Mouse (Mus musculus): ENCODE data around the gene Fam133b.

Gene Fam133b

GRCm38 (mm10) chr5:3598766-3599165 lies 55.1 kb downstream of the Fam133b start:
- no peak for DNase-seq (ENCODE audit: low spot score in 2 of 2)

- DNase-seq (ENCODE audit: low spot score in 2 of 2), result no peak
Observed at GRCm38 (mm10) chr5:3600298-3600697, 56.7 kb downstream of the Fam133b start.

GRCm38 (mm10) chr5:3600790-3601189 lies 57.2 kb downstream of the Fam133b start:
- no peak for DNase-seq (ENCODE audit: low spot score in 2 of 2)

GRCm38 (mm10) chr5:3607114-3607513 lies 63.5 kb downstream of the Fam133b start:
- DNase-seq (ENCODE audit: low spot score in 2 of 2), result peak in 1 of 2 experiments; percentile 13

GRCm38 (mm10) chr5:3609241-3609640 lies 65.6 kb downstream of the Fam133b start:
- peak in 1 of 2 experiments; percentile 12 for DNase-seq (ENCODE audit: low spot score in 2 of 2)

- peak in 1 of 2 experiments; percentile 1 for DNase-seq (ENCODE audit: low spot score in 2 of 2)
Observed at GRCm38 (mm10) chr5:3611835-3612234, 68.2 kb downstream of the Fam133b start.
